Mouse (Mus musculus): ENCODE measurements around the gene Map2k5. TPM values are rescaled to one million over a fixed set of nuclear protein-coding genes. Genes with fewer than 3 reads are reported as not detected.

Map2k5 gene
- polyA plus RNA-seq, 1 experiment: 32.7 TPM

DNA sequence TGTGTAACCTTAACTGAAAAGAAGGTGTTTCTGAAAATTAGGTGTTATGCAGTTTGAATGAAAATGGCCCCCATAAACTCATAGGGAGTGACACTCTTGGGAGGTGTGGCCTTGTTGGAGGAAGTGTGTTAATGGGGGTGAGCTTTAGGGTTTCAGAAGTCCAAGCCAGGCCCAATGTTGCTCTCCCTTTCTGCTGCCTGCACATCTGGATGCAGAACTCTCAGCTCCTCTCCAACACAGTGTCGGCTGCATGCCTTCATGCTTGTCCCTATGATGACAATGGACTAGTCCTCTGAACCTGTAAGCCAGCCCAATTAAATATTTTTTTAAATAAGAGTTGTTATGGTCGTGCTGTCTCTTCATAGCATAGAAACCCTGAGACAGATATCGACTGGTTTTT, 2.6 kb upstream of the Map2k5 start:
- Histone ChIP-seq H3K4me3 (ENCODE audit: insufficient read depth, low read length) (no peak overlapping the region), H3K4me1 (ENCODE audit: control insufficient read depth, insufficient read depth, low read length) (peaks cover 2% of the 10 kb centered on the region), H3K27ac (ENCODE audit: insufficient read depth, low read length) (no peak overlapping the region)
- no peak for TF ChIP-seq CTCF (IDR thresholded peaks at IDR 0.05; ENCODE audit: extremely low read depth, insufficient read depth, low read length)

DNA sequence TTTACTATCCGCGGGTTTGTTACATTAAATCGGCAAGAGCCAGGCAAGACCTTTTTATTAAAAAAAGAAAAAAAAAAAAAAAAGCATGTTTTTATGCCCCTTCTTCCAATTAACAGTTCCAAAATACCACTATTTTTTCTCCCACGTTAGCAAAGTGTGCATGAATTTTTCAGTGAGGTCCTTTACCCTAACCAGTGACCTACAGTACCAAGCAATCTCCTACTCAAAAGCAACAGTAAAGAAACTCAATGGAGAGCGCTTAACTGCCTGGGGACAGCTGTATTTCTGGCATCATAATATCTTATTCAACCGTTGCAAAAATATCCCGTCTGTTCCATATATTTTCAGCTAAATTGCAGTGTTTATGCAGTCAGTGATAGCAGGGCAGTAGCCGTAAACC, 472 bp upstream of the Map2k5 start:
- Histone ChIP-seq H3K27ac (ENCODE audit: insufficient read depth, low read length) (peak overlapping the region; percentile 74; the same call in 1 of the 2 replicates), H3K4me3 (ENCODE audit: insufficient read depth, low read length) (peak overlapping the region; percentile 90), H3K4me1 (ENCODE audit: control insufficient read depth, insufficient read depth, low read length) (peaks cover 6% of the 10 kb centered on the region)
- TF ChIP-seq CTCF (IDR thresholded peaks at IDR 0.05; ENCODE audit: extremely low read depth, insufficient read depth, low read length) (no peak), POLR2A (IDR thresholded peaks at IDR 0.05; ENCODE audit: extremely low read depth, insufficient read depth, low read length) (no peak)

- H3K4me1 ChIP-seq (ENCODE audit: control insufficient read depth, insufficient read depth, low read length): peaks cover 6% of the 10 kb centered on the region
- H3K4me3 ChIP-seq (ENCODE audit: insufficient read depth, low read length): no peak overlapping the region
- TF ChIP-seq POLR2A (IDR thresholded peaks at IDR 0.05; ENCODE audit: extremely low read depth, insufficient read depth, low read length): no peak
- TF ChIP-seq CTCF (IDR thresholded peaks at IDR 0.05; ENCODE audit: extremely low read depth, insufficient read depth, low read length): no peak
- no peak overlapping the region for H3K27ac ChIP-seq (ENCODE audit: insufficient read depth, low read length)
Observed at GRCm38 (mm10) chr9:63373315-63373714, 4.4 kb downstream of the Map2k5 start.

GRCm38 (mm10) chr9:63372541-63372940, 5.2 kb downstream of the Map2k5 start:
- TF ChIP-seq CTCF (IDR thresholded peaks at IDR 0.05; ENCODE audit: extremely low read depth, insufficient read depth, low read length): no peak
- TF ChIP-seq POLR2A (IDR thresholded peaks at IDR 0.05; ENCODE audit: extremely low read depth, insufficient read depth, low read length): no peak
- H3K4me3 ChIP-seq (ENCODE audit: insufficient read depth, low read length): no peak overlapping the region
- H3K27ac ChIP-seq (ENCODE audit: insufficient read depth, low read length): no peak overlapping the region
- peaks cover 6% of the 10 kb centered on the region for H3K4me1 ChIP-seq (ENCODE audit: control insufficient read depth, insufficient read depth, low read length)

- H3K4me1 ChIP-seq (ENCODE audit: control insufficient read depth, insufficient read depth, low read length): peaks cover 4% of the 10 kb centered on the region; the same call in 1 of the 2 replicates
- H3K4me3 ChIP-seq (ENCODE audit: insufficient read depth, low read length): no peak overlapping the region
- H3K27ac ChIP-seq (ENCODE audit: insufficient read depth, low read length): no peak overlapping the region
- TF ChIP-seq POLR2A (IDR thresholded peaks at IDR 0.05; ENCODE audit: extremely low read depth, insufficient read depth, low read length): no peak
- TF ChIP-seq CTCF (IDR thresholded peaks at IDR 0.05; ENCODE audit: extremely low read depth, insufficient read depth, low read length): 0 out of 2 replicates have a peak, but pooled peaks have one; percentile 22
Observed at GRCm38 (mm10) chr9:63360410-63360809, 17.3 kb downstream of the Map2k5 start.

- TF ChIP-seq CTCF (IDR thresholded peaks at IDR 0.05; ENCODE audit: extremely low read depth, insufficient read depth, low read length): no peak
- TF ChIP-seq POLR2A (IDR thresholded peaks at IDR 0.05; ENCODE audit: extremely low read depth, insufficient read depth, low read length): no peak
- no peak overlapping the region for H3K27ac ChIP-seq (ENCODE audit: insufficient read depth, low read length)
Observed at GRCm38 (mm10) chr9:63359016-63359415, 18.7 kb downstream of the Map2k5 start.

DNA sequence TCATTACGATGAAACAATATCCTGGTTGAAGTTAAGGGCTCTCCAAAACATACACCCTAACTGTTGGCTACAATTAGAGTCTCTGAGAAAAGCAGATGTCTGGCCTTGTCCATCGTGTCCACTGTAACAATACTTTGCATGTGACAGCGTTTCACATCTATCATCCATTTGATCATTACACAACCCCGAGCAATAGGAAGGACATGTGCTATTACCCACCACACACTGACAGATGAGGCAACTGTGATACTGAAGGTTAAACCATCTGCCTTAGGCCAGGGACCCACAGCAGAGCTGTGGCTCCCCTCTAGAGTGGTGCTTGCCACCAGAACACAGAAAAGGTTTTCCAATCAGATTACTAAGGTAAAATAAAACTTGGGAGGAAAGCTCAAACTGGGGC, 21.0 kb downstream of the Map2k5 start:
- Histone ChIP-seq H3K4me1 (ENCODE audit: control insufficient read depth, insufficient read depth, low read length) (peaks cover 4% of the 10 kb centered on the region; the same call in 1 of the 2 replicates), H3K4me3 (ENCODE audit: insufficient read depth, low read length) (no peak overlapping the region), H3K27ac (ENCODE audit: insufficient read depth, low read length) (no peak overlapping the region)
- TF ChIP-seq POLR2A (IDR thresholded peaks at IDR 0.05; ENCODE audit: extremely low read depth, insufficient read depth, low read length) (no peak), CTCF (IDR thresholded peaks at IDR 0.05; ENCODE audit: extremely low read depth, insufficient read depth, low read length) (no peak)

More at GRCm38 (mm10) chr9:63359016-63359415, 18.7 kb downstream of the Map2k5 start:
- H3K4me3 ChIP-seq (ENCODE audit: insufficient read depth, low read length): no peak overlapping the region
- peaks cover 4% of the 10 kb centered on the region; the same call in 1 of the 2 replicates for H3K4me1 ChIP-seq (ENCODE audit: control insufficient read depth, insufficient read depth, low read length)

DNA sequence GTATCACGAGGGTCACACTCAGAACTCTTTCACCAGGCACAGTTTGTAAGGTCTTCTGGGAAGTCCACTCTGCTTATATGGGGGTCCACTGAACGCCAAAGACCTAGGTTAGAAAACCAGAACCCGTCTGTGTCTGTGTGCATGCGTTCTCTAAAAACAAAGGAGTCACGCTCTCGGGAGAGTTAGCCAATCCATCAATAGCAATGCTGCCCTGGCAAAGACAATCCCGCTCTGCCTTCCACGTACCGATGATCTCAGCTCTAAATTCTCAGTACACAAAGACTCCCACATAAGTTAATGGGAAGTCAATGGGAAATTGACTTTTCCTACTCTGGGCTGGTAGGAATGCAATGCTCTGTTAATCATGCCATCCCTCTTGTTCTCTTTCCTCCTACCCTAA, 21.4 kb downstream of the Map2k5 start:
- Histone ChIP-seq H3K4me1 (ENCODE audit: control insufficient read depth, insufficient read depth, low read length) (peaks cover 4% of the 10 kb centered on the region; the same call in 1 of the 2 replicates), H3K27ac (ENCODE audit: insufficient read depth, low read length) (no peak overlapping the region), H3K4me3 (ENCODE audit: insufficient read depth, low read length) (no peak overlapping the region)
- TF ChIP-seq CTCF (IDR thresholded peaks at IDR 0.05; ENCODE audit: extremely low read depth, insufficient read depth, low read length): no peak
- no peak for TF ChIP-seq POLR2A (IDR thresholded peaks at IDR 0.05; ENCODE audit: extremely low read depth, insufficient read depth, low read length)

- no peak for TF ChIP-seq POLR2A (IDR thresholded peaks at IDR 0.05; ENCODE audit: extremely low read depth, insufficient read depth, low read length)
- TF ChIP-seq CTCF (IDR thresholded peaks at IDR 0.05; ENCODE audit: extremely low read depth, insufficient read depth, low read length): no peak
- Histone ChIP-seq H3K27ac (ENCODE audit: insufficient read depth, low read length) (no peak overlapping the region), H3K4me3 (ENCODE audit: insufficient read depth, low read length) (no peak overlapping the region), H3K4me1 (ENCODE audit: control insufficient read depth, insufficient read depth, low read length) (peaks cover 3% of the 10 kb centered on the region; the same call in 1 of the 2 replicates)
Observed at GRCm38 (mm10) chr9:63354168-63354567, 23.5 kb downstream of the Map2k5 start.

- Histone ChIP-seq H3K4me3 (ENCODE audit: insufficient read depth, low read length) (no peak overlapping the region), H3K27ac (ENCODE audit: insufficient read depth, low read length) (no peak overlapping the region), H3K4me1 (ENCODE audit: control insufficient read depth, insufficient read depth, low read length) (0 out of 2 replicates have a peak, but pooled peaks cover 3% of the 10 kb centered on the region)
- TF ChIP-seq POLR2A (IDR thresholded peaks at IDR 0.05; ENCODE audit: extremely low read depth, insufficient read depth, low read length): no peak
Observed at GRCm38 (mm10) chr9:63350030-63350429, 27.7 kb downstream of the Map2k5 start.

All from cortical plate, adult 2 months (tissue).